ENCODE assay signal across 1 mouse cellular context in the genomic region with DNA sequence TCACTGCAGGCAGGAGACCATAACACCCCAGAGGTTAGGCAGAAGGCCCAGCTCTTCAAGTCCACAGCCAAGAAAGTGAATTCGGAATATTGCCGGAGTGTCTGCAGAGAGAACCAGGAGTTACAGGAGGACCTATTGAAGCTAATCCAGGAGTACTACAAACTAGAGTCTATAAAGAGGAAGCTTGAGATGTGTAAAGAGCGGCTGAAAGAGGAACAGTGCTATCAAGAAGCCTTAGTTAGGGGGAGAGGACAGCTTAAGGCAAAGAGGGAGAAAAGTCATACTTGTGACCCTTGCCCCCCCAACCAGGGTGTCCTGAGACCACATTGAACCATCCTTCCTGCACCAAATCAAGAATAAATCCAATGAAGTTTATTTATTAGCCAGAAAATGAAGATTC.
TF ChIP-seq lines count a peak whose summit lies in the region.

No protein-coding gene starts in this region.

TF ChIP-seq in MEL, 35 proteins besides CTCF, POLR2A, EP300 and RAD21 (continued from another document):
- TF ChIP-seq GABPA (IDR thresholded peaks at IDR 0.05; ENCODE audit: low read depth, low read length), result no peak
